Mouse (Mus musculus): ENCODE measurements at regions not wholly inside any gene's neighbourhood (a gene's known extent, or its start where the extent isn't known, plus 50 kb on each side); places are given as distances from the start of the nearest gene placed in this dataset.

DNA sequence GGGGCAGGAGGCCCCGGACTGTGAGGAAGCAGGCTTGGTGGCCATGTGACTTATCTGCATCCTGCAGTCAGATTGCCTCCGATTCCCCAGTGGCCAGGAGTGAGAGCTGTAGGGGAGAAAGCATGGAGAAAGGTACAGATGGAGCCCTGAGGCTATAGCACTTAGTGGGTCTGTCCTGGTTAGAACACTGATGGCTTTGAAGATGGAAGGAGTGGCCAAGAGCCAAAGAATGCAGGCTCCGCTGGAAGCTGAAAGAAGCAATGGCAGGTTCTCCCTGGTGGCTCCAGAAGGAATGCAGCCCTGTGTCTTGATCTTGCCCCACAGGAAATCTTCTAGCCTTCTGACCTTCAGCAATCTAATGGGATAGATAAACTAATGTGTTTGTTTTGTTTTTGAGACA is 926.3 kb downstream of the 4930447A16Rik start:
- DNase-seq (ENCODE audit: low spot score in 2 of 2) = no peak

DNA sequence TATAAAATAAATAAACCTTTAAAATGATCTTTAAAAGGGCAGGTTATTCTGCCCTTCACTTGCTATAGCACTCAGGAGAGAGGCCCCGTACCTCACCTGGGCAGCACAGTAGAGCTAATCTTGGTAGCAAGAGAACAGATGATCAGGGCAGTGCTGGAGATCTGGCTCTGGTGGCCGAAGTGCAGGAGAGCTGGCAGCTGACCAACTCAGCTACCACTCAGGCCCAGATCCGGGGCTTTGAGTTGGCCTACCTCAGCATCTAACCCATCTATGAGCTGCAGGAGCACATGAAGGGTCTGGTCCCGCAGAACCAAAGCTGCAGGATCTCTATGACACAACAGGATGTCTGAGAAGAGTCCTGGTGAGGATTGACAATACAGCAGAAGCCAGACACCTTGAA is 928.0 kb downstream of the 4930447A16Rik start:
- DNase-seq (ENCODE audit: low spot score in 2 of 2) = no peak

DNA sequence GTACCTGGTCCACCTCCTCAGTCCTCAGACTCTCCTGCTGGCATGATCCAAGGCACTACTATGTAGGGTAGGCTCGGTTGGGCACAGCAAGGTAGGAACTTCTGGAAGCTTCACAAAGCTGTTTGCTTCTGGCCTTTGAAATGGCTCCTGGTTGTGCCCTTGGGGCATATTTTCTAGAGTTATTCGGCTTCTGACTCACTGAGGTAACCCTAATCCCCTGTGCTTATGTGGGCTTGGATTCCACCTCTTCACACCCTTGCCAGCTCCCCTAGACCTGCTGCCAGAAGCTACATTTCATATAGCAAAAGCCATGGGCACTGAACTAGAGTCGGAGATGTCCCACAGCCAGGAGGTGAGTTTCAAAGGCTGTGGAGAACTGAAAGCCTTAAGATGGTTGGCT is 933.7 kb downstream of the 4930447A16Rik start:
- no peak for DNase-seq (ENCODE audit: low spot score in 2 of 2)

DNA sequence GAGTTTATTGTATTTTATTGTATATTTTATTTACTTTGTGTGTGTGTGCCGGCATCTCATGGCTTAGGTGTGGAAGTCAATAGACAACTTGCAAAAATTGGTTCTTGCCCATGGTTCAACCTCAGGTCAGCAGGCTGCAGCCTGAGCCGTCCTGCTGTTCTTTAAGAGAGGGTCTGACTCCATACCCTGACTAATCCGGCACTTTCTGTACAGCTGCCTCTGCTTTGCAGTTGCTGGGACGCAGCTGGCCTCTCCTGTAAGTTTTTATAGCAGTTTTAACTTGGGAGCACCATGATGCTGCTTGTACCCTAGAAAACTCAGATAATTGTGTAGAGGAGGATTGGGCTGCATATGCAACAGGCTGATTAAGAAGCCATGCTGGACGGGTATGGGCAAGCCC is 938.2 kb downstream of the 4930447A16Rik start:
- no peak for DNase-seq (ENCODE audit: low spot score in 2 of 2)

DNA sequence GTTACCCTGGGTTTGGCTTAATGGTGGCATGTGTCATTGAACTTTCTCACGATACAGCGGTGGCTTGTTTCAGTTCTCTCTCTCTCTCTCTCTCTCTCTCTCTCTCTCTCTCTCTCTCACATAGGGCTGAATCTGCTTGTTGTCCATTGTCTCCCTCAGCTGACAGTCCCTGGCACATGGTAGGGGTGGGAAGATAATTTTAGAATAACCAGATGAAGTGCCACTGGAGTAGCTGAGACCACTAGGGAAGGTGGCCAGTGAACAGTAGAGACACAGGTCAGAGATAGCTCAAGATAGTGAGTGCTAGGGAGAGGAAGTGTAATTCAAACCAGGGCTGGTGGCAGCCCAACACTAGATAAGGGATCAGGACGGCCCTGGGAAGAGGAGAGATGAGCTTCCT is 938.7 kb downstream of the 4930447A16Rik start:
- no peak for DNase-seq (ENCODE audit: low spot score in 2 of 2)

DNA sequence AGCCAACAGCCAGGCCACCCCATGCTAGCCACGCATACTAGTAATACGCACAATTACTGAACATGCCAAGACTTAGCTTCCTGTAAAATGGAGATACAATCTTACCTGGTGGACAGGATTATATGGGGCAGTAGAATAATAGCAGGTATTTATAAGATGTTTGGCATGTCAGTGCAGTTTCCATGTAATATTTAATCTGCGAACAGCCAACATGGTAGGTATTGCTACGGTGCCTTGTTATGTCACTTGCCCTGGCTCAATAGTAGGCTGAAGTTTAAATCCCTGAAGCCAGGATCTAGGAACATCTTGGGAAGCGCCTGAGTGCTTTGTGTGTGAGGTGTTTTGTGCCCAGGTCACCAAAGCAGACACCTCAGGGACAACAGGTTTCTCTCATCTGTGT is 942.3 kb downstream of the 4930447A16Rik start:
- DNase-seq (ENCODE audit: low spot score in 2 of 2) = no peak

DNA sequence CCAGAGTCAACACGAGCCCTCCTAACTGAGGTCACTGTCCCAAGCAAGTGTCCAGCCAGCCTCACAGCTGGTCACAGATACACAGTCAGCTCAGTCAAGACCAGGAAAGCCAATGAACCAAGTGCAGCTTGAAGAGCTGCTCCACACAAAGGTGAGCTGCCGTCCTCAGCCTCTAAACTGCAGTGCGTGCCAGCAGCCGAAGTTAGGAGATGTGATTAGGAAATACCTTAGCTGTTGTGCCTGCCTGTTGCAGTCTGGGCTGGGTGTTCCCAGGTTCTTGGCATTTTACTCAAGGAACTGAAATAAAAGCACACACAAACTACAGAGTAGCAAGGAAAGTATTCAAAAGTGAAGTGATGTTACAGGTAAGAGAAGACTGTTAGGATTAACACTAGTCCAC is 942.9 kb downstream of the 4930447A16Rik start:
- no peak for DNase-seq (ENCODE audit: low spot score in 2 of 2)

DNA sequence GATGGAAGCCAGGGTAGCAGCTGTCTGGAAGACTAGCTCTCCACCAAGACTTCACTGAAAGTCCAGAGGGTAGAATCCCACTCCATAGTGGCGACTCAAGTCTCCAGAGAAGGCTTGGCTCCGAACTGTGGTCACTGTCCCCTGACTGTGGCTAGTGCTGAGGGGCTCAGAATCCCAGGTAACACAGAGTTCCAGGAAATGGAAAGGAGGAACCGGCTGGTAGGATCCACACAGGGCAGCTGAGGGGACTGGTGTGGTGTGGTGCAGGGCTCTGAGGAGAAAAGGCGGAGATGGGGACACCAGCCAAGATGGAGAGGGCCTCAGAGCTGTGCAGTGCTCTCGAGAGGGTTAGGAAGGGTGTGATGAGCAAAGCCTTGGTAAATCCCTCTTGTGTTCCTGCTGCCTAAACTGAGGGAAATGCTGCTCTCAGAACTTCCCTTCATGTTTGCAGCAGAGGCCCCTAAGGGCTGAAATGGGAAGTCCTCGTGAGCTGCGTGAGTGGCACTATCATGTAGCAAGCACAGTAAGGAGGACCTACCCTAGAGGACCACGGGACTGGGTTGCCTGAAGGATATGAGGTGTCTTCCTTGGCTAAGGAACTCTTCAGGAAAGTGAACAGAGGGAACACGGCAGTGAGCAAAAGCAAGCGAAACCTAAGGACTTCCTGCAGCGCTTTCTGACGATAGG is 946.2 kb downstream of the 4930447A16Rik start:
- DNase-seq (ENCODE audit: low spot score in 2 of 2) = no peak

DNA sequence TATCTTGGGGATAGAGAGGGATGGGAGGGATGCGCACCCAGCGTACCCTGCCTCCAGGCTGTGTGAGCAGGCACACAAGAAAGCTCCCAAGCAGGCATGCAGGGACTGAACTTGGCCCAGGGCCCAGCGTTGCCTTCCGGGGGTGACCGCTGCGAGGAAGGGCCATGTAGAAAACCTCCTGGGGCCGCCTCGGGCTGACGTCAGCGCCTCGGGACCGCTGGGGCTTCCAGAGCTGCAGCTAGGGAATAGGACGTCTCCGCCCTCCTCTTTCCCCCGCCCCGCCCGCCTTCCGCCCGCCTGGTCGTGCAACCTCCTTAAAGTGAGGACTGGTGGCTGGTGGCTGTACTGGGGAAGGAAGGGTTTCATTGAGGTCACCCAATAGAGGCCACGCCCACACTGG is 948.4 kb downstream of the 4930447A16Rik start:
- DNase-seq (ENCODE audit: low spot score in 2 of 2) = peak; percentile 49 to 72

DNA sequence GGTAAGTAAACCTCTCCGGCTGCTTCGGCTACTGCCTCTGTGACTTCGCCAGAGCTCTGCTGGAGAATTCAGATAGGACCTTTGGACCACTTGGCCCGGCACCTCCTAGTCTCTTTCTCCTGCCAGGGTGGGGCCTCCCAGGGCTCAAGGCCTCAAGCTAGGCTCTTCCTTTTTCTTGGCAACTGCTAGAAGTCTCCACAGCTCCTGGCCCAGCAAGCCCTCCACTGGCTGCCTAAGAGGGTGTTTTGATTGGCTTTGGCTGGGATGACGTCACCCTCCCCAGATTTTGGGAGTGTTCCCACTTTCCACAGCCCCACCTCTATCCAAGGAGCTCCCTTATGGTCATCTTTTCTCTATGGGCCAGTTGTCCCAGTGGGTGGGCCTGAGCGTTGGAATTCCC is 949.4 kb downstream of the 4930447A16Rik start:
- DNase-seq (ENCODE audit: low spot score in 2 of 2) = no peak

DNA sequence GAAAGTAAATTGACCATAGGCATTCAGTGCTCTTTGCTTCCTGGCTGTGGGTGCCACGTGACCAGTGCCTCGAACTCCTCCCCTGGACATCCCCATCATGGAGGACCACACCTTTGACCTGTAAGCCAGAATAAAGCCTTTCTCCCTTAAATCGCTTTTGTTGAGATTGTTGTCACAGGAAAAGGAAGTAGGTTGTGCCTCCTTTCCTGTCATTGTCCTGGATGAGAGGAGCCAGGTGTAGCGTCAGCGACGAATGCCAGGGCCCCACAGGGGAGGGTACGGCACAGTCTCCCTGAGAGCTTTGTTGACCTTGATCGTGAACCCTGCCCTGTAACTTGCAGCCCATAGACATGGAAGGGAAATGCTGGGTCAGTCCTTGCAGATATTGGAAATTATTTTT is 952.8 kb downstream of the 4930447A16Rik start:
- no peak for DNase-seq (ENCODE audit: low spot score in 2 of 2)

DNA sequence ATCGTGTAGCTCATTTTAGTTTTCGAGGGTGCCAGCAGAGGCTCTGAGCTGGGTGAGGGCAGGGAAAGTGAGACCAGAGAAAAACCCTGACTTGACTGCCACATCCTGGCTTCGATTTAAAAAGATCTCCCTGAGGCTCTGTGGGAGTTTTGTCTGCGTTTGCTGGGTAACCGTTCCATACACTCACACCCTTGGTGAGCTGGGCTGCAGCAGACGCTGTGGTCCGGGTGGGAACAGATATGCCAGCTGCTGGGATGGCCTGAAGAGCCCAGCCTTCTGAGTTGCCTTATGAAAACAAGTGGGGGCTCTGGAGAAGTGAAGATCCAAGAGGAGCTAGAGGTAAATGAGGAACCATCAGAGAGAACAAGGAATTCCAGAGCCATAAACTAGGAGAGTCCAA is 962.3 kb downstream of the 4930447A16Rik start:
- DNase-seq (ENCODE audit: low spot score in 2 of 2) = no peak

DNA sequence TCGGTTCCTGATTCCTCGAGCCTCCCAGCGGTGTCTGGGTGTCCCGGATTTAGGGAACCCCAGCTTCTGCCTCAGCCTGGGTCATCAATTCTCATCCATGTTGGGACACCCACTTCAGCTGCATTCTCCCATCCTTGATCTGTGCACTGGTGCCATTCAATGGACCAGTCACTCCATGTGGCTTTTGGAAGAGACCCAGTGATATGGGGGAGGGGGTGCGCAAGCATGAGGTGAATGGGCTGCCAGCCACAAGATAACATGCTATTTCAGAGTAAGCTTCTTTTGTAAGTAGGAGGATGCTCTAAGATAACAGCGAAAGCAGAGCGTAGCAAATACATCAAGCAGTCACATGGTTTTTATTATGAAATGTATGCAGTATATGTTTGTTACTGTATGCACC is 963.1 kb downstream of the 4930447A16Rik start:
- DNase-seq (ENCODE audit: low spot score in 2 of 2) = no peak

DNA sequence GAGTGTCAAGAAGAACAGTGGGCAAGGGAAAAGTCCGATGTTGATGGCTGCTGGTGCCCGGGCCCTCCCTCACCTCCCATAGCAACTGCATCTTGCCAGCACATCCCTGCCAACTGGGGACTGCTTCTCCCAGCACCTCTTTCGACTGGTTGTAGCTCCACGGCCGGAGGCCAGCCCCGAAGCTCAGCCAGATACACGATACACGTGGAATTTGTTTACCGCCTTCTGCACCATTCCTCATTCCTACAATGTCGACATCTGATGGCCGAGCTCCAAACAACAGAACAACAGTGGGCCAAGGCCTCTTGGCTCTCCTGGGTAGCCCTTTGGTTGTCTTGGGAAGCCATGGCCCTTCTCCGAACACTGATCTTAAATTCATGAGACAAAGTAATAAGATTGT is 965.1 kb downstream of the 4930447A16Rik start:
- no peak for DNase-seq (ENCODE audit: low spot score in 2 of 2)

DNA sequence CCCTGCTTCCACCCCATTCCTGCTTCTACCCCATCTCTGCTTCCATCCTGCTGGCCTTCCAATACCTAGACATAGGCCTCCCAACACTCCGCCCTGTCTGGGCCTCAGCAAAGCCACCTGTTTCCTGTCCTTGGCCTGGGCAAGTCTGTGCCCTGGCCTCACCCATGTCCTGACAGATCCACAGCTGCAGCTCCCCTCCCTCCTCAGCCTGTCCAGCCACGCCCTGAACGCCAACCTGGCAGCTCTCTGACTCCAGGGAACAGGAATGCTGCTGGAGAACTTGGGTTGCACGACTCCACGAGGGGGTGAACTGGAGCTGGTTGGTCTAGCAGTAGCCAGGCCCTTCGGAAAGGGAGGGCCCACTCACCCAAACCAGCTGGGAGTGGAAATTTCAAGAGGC is 966.1 kb downstream of the 4930447A16Rik start:
- DNase-seq (ENCODE audit: low spot score in 2 of 2) = no peak

DNA sequence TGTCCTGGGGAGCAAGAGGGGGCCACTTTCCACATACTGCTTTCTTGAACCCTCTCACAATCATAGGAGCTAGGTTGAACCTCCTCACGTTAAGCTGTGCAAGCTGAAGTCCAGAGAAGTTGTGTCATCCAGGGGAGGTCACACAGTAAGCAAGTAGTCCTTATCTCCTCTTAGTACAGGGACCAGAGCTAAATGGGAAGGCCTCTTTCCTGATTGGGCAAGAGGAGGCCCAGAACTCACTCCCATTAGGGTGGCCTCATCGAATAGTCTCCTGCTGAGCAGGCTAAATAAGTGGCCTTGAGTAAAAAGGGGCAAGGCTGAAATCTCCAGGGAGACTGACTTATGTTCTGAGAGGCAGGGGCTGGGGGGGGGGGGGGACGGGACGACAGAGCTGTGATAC is 966.5 kb downstream of the 4930447A16Rik start:
- DNase-seq (ENCODE audit: low spot score in 2 of 2) = no peak

DNA sequence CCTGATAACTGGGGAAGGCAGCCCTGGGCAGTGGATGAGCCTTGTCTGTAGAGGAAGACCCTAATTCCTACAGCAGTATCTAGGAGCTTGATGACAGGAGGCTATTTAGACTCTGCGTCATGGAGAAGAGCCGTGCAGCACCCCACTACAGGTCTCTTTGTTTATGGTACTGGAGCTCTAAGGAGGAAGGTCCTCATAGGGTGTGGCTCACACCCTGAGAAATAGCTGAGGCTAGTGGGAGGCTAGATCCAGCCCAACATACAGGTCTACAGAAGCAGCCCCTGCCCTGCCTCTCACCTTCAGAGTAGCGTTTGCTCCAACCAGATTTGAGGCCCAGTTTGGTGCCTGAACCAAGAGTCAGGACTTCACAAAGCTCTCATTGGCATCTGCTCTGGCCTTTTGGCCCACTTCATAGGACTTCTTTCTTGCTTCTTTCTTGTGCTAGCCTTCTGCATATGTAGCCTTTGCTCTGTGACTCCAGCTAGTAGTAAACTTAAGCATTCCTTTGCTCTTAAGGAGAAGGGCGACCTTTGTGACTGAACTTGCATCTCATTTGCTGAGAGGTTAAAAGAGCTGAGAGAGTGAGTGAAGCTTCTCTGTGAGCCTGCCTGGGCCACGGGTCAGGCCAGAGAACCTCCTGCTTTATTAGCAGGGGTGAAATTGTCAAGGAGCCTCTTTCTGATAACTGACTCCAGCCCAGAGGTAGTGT is 967.2 kb downstream of the 4930447A16Rik start:
- DNase-seq (ENCODE audit: low spot score in 2 of 2) = no peak

DNA sequence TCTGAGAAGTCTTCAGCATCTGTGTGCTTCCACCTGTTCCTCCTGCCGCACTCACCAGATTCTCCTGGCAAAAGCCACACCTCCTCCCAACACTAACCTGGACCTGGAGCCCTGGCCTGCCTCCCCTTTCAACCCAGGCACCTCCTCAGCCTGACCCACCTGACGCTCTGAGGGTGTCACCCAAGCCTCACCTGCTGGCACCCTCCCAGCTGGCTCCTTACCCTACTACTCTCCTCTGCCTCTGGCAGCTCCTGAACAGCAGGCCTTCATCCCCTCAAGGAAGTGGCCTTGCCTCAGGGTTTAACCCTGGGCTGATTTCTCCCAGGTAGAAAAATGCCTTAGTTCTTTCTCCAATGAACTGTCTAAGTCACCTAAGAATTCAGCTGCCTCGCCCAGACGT is 973.5 kb downstream of the 4930447A16Rik start:
- DNase-seq (ENCODE audit: low spot score in 2 of 2) = no peak

DNA sequence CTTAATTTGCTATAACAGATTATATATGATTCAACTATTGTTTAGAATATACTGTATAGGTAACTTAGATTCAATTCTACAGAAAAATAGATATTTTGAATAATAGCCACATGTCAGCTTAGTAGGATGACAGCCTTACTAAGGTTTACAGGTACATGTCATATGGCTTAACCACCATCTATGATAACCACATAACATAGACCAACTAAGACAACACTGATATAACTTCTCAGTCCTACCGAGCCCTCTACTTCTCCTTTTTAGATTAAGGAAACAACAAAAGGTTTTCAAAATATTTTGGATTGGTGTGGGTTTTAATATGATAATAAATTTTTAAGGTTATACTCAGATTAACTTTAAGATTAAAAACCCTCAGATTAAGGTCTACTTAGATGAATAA is 977.4 kb downstream of the 4930447A16Rik start:
- no peak for DNase-seq (ENCODE audit: low spot score in 2 of 2)

DNA sequence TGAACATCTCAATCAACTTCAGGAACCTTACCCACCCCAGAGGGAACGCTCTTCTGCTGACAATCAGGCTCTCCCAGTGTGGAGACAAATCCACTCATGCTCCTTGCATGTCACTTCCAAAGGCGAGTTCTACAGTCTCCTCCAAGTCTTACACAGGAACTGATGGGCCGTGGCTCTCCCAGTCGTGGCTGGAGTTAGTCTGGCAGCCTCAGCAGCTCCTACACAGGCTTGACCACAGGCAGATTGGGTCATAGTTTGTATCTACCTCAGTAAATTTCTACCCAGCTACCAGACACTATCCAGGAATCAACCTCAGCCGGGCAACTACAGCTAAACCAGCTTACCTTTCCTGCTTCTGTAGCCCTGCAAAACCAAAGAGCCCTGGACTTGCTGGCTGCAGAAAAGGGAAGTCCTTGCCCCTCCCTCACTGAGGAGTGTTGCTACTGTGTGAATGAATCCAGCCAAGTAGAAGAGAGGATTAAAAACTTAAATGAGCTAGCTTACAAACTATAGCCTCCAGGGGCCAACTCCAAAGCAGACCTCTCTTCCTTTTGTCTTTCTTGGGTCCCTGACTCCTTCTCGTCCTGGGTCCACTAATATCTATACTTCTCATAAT is 978.5 kb downstream of the 4930447A16Rik start:
- no peak for DNase-seq (ENCODE audit: low spot score in 2 of 2)

DNA sequence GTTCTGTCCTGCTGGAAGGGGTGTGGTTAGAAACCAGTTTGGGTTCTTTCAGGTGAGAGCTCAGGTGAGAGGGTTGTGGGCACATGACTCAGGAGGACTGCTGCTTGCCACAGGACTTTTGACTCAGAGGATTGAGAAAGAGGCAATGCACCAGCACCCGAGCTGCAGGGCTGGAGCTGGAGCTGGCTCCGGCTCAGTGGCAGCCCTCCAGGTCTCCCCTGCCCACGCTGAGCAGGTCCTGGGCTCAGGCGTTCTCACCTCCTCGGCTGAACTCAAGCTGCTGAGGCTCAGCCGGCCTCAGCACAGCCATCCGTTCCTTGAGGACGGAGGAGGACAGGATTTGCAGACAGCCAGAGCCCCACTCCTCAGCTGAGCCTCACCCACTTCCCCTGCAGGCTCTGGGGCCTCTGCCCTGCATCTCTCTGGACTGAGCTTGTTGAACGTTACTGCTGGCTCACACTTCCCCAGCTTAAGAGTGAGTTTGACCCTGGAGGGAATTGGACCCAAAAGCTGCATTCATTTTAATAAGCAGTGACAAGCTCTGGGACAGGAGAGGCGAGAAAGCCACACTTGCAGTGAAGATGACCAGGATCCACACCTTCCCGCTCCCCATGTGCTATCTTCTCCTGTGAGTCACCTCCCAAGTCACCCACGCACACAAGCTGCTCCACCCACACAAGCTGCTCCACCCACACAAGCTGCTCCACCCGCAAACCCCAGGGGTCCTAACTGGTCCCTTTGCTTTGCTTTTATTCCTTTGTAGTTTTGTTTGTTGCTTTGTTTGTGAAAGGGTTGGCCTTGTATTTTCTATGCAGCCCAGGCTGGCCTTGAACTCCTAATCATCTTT is 981.0 kb downstream of the 4930447A16Rik start:
- DNase-seq (ENCODE audit: low spot score in 2 of 2) = no peak

DNA sequence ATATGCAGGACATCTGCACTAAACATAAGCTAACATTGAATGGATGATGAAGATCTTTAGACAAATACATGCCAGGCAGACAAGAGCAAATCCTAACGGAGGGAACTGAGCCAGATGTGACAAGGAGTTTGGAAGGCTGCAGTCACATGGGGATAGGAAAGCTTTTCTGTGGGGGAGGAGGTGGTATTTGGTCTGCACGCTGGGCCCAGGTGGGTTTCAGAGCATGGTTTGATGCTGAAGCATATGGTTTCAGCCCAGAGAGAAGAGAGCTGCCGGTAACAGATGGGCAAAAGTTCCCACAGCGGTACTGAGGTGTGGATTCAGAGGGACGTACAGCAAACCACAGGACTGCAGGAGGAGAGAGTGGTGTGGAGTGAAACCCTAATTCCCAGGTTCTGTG is 982.1 kb downstream of the 4930447A16Rik start:
- no peak for DNase-seq (ENCODE audit: low spot score in 2 of 2)

Data from spleen, postnatal 4 days (tissue).